Mouse (Mus musculus) olfactory bulb, adult 2 months (tissue): ENCODE results near the gene Cdk8.

Experiments
- CTCF ChIP-seq: fragments of 200-500 bp; IDR thresholded peaks from 2 replicates; pipeline ENCODE4 v1.5.1; 2012; ENCODE audit warnings: low read depth, mild to moderate bottlenecking, low read length, moderate library complexity; ENCODE audit not compliant: insufficient read depth
- POLR2A ChIP-seq: fragments of 200-500 bp; IDR thresholded peaks from 2 replicates; pipeline ENCODE4 v1.6.1; 2012; ENCODE audit warnings: mild to moderate bottlenecking, low read depth, low read length, moderate library complexity; ENCODE audit not compliant: insufficient read depth

DNA sequence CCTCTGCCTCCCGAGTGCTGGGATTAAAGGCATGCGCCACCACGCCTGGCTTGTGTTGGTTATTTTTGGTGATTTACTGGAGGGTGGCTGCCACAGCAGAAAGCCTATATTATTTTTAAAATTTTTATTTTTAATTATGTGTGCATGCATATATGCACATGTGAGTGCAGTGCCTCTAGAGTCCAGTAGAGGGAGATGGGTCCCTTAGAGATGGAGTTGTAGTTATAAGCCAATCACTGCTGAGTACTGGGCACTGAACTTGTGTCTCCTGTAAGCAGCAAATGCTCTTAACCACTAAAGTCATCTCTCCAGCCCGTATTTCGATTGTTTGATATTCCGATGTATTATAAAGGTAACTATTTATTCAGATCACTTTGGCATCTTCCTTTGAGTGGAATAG is 30.4 kb upstream of the Cdk8 start:
- TF ChIP-seq POLR2A, result no peak
- no peak for TF ChIP-seq CTCF
